Mouse (Mus musculus): ENCODE data around the gene Kif1b. TPM values are rescaled to one million over a fixed set of nuclear protein-coding genes. Genes with fewer than 3 reads are reported as not detected.
A peak's percentile ranks its signal among the peaks of the same experiment; 100 is the strongest.

The Kif1b gene
- polyA plus RNA-seq, 1 experiment, result 10.1 TPM

DNA sequence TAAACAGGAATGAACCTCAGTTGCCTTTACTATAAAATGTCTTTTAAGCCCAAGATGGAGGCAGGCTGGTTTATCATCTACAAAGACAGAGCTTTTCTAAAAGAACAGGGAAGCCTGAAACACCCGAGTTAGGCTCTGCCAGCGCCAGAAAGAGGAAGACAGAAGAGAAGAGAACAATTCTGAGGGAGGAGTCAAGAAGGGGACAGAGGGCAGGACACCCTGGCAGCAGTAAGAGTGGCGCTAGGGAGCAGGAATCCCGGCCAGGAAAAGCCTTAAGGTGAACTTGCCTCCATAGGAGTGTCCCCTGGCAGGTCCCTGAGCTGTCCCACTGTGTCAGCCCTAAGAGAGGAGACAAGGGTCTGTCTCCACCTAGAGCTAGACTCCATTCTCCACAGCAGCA lies 163.9 kb downstream of the Kif1b start:
- Histone ChIP-seq H3K36me3 (ENCODE audit: control insufficient read depth, insufficient read depth) (no peaks in the 10 kb centered on the region), H3ac (ENCODE audit: control insufficient read depth, insufficient read length, low read depth) (no peak overlapping the region), H3K79me3 (ENCODE audit: low read depth) (no peaks in the 10 kb centered on the region), H3K4me3 (ENCODE audit: insufficient read depth, poor library complexity, severe bottlenecking) (no peak overlapping the region), H3K27me3 (ENCODE audit: control insufficient read depth, insufficient read depth, insufficient read length) (no peaks in the 10 kb centered on the region), H3K79me2 (ENCODE audit: control insufficient read depth, insufficient read depth) (no peaks in the 10 kb centered on the region)
- TF ChIP-seq CEBPB (IDR thresholded peaks at IDR 0.05; ENCODE audit: low read depth) (no peak), CTCF (IDR thresholded peaks at IDR 0.05; ENCODE audit: control insufficient read depth, insufficient read depth, insufficient read length) (no peak), USF1 (IDR thresholded peaks at IDR 0.05; ENCODE audit: low read depth) (no peak), MYOD1 (IDR thresholded peaks at IDR 0.05; ENCODE audit: control insufficient read depth, insufficient read length, low read depth) (no peak), MAX (IDR thresholded peaks at IDR 0.05) (no peak), FOSL1 (IDR thresholded peaks at IDR 0.05; ENCODE audit: insufficient read depth, low read length, poor library complexity, severe bottlenecking) (no peak), MYOG (IDR thresholded peaks at IDR 0.05; ENCODE audit: control insufficient read depth, extremely low read depth, insufficient read length) (no peak)

DNA sequence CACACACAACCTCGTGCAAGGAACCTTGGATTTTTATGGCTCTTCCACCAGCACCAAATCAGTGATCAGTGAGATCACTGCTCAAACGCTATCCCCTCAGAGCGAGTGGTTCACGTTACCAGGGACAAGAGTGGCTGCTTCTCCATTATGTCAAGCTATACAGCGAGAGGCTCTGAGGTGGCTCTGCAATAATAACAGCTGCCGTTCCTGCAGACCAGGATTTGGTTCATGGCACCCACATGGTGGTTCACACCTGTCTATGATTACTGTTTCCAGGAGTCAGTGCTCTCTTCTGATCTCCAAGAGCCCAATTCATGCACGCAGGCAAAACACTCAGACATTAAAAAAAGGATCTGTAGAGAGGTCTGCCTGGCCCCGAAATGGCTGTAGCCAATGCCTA lies 169.0 kb downstream of the Kif1b start:
- Histone ChIP-seq H3K36me3 (ENCODE audit: control insufficient read depth, insufficient read depth) (peaks cover 2% of the 10 kb centered on the region), H3ac (ENCODE audit: control insufficient read depth, insufficient read length, low read depth) (no peak overlapping the region), H3K79me3 (ENCODE audit: low read depth) (peaks cover 10% of the 10 kb centered on the region), H3K79me2 (ENCODE audit: control insufficient read depth, insufficient read depth) (peaks cover 30% of the 10 kb centered on the region), H3K4me3 (ENCODE audit: insufficient read depth, poor library complexity, severe bottlenecking) (no peak overlapping the region), H3K27me3 (ENCODE audit: control insufficient read depth, insufficient read depth, insufficient read length) (no peaks in the 10 kb centered on the region)
- no peak for TF ChIP-seq CTCF (IDR thresholded peaks at IDR 0.05; ENCODE audit: control insufficient read depth, insufficient read depth, insufficient read length)
- TF ChIP-seq MAX (IDR thresholded peaks at IDR 0.05), result no peak
- no peak for TF ChIP-seq CEBPB (IDR thresholded peaks at IDR 0.05; ENCODE audit: low read depth)
- peak; percentile 6 for TF ChIP-seq MYOD1 (IDR thresholded peaks at IDR 0.05; ENCODE audit: control insufficient read depth, insufficient read length, low read depth)

- H3K36me3 ChIP-seq (ENCODE audit: control insufficient read depth, insufficient read depth), result peaks cover 5% of the 10 kb centered on the region
- H3K79me3 ChIP-seq (ENCODE audit: low read depth), result peaks cover 10% of the 10 kb centered on the region
- H3K4me3 ChIP-seq (ENCODE audit: insufficient read depth, poor library complexity, severe bottlenecking), result peak within 1 kb of the TSS; percentile 61
- H3ac ChIP-seq (ENCODE audit: control insufficient read depth, insufficient read length, low read depth), result peak within 1 kb of the TSS; percentile 78
- no peaks in the 10 kb centered on the region for H3K27me3 ChIP-seq (ENCODE audit: control insufficient read depth, insufficient read depth, insufficient read length)
- TF ChIP-seq MYOD1 (IDR thresholded peaks at IDR 0.05; ENCODE audit: control insufficient read depth, insufficient read length, low read depth) (no peak), MAX (IDR thresholded peaks at IDR 0.05) (peak; percentile 38), FOSL1 (IDR thresholded peaks at IDR 0.05; ENCODE audit: insufficient read depth, low read length, poor library complexity, severe bottlenecking) (no peak), CTCF (IDR thresholded peaks at IDR 0.05; ENCODE audit: control insufficient read depth, insufficient read depth, insufficient read length) (peak; percentile 78), MYOG (IDR thresholded peaks at IDR 0.05; ENCODE audit: control insufficient read depth, extremely low read depth, insufficient read length) (no peak)
- H3K79me2 ChIP-seq (ENCODE audit: control insufficient read depth, insufficient read depth), result peaks cover 36% of the 10 kb centered on the region
These were observed 170.3 kb downstream of the Kif1b start, which contains the start of gene Cenps for GRCm38 (mm10) chr4:149136982-149137770. Cenps (minus strand) TSS chr4:149137629.

DNA sequence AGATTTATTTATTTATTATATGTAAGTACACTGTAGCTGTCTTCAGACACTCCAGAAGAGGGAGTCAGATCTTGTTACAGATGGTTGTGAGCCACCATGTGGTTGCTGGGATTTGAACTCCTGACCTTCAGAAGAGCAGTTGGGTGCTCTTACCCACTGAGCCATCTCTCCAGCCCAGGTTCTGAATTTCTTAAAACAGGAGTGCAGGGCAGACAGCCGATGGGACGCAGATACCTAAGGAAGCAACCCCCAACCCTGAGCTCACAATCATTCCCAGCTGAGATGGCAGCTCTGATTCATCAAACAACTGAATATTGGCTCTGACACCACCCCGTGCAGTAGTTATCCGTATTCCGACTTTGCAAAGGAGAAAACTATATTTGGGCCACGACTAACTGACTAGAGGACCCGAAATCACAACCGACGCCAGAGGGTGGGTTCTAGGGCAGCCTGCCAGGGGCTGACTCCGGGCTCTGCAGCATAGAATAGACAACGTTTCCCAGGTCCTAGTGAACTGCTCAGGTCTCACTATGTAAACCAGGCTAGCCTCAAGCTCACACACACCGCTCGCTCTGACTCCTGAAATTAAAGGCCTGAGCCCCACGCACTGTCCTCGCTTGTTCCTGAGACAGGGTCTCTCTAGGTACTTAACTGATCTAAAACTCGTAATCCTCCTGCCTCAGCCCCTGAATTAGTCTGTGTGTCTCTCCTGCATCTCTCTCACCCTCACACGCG lies 171.2 kb downstream of the Kif1b start:
- Histone ChIP-seq H3K79me3 (ENCODE audit: low read depth) (peaks cover 10% of the 10 kb centered on the region), H3K79me2 (ENCODE audit: control insufficient read depth, insufficient read depth) (peaks cover 36% of the 10 kb centered on the region), H3K36me3 (ENCODE audit: control insufficient read depth, insufficient read depth) (peaks cover 5% of the 10 kb centered on the region), H3K4me3 (ENCODE audit: insufficient read depth, poor library complexity, severe bottlenecking) (peak overlapping the region; percentile 61), H3K27me3 (ENCODE audit: control insufficient read depth, insufficient read depth, insufficient read length) (no peaks in the 10 kb centered on the region), H3ac (ENCODE audit: control insufficient read depth, insufficient read length, low read depth) (peak overlapping the region; percentile 57)
- TF ChIP-seq FOSL1 (IDR thresholded peaks at IDR 0.05; ENCODE audit: insufficient read depth, low read length, poor library complexity, severe bottlenecking) (no peak), USF1 (IDR thresholded peaks at IDR 0.05; ENCODE audit: low read depth) (no peak), MYOD1 (IDR thresholded peaks at IDR 0.05; ENCODE audit: control insufficient read depth, insufficient read length, low read depth) (no peak), CTCF (IDR thresholded peaks at IDR 0.05; ENCODE audit: control insufficient read depth, insufficient read depth, insufficient read length) (no peak), MAX (IDR thresholded peaks at IDR 0.05) (no peak), CEBPB (IDR thresholded peaks at IDR 0.05; ENCODE audit: low read depth) (no peak), MYOG (IDR thresholded peaks at IDR 0.05; ENCODE audit: control insufficient read depth, extremely low read depth, insufficient read length) (no peak)

DNA sequence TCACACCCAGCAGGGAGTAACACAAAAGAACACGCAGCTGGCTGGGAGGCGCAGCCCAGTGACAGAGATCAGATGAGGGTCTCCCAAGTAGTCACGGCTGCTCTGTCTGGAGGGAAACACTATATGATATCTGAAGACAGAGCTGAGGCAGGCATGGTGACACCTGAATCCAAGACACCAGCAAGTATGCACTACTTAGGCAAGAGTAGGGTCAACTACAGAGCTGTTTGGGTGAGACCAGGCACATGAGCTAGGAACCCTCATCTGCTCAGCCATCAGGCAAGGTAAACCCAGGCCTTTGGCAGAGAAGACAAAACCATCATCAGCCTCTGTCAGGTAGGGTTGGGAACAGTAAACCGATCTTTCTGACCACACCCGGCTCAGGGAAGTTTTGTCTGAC lies 174.1 kb downstream of the Kif1b start:
- TF ChIP-seq MYOD1 (IDR thresholded peaks at IDR 0.05; ENCODE audit: control insufficient read depth, insufficient read length, low read depth) (no peak), MAX (IDR thresholded peaks at IDR 0.05) (no peak), CEBPB (IDR thresholded peaks at IDR 0.05; ENCODE audit: low read depth) (no peak), USF1 (IDR thresholded peaks at IDR 0.05; ENCODE audit: low read depth) (no peak), CTCF (IDR thresholded peaks at IDR 0.05; ENCODE audit: control insufficient read depth, insufficient read depth, insufficient read length) (no peak)
- Histone ChIP-seq H3K79me3 (ENCODE audit: low read depth) (peaks cover 10% of the 10 kb centered on the region), H3K36me3 (ENCODE audit: control insufficient read depth, insufficient read depth) (peaks cover 9% of the 10 kb centered on the region), H3ac (ENCODE audit: control insufficient read depth, insufficient read length, low read depth) (no peak overlapping the region), H3K4me3 (ENCODE audit: insufficient read depth, poor library complexity, severe bottlenecking) (no peak overlapping the region), H3K79me2 (ENCODE audit: control insufficient read depth, insufficient read depth) (peaks cover 36% of the 10 kb centered on the region), H3K27me3 (ENCODE audit: control insufficient read depth, insufficient read depth, insufficient read length) (no peaks in the 10 kb centered on the region)

Data from C2C12 (cell line).